Mouse (Mus musculus) liver, embryonic 14.5 days (tissue): ENCODE measurements around the gene Capza1. TPM values are rescaled to one million over a fixed set of nuclear protein-coding genes. Genes with fewer than 3 reads are reported as not detected.
"Not testable (repeated sequence)": the region's sequence is repeated elsewhere in the genome, so short reads cannot be mapped to it uniquely, and the experiment has no call there.

Experiments used
- ATAC-seq: fragments of 200-750 bp; cut with Nextera tagmentation; 2 replicates; pipeline ENCODE4 v1.8.0; 2017; ENCODE audit warnings: moderate number of reproducible peaks, mild to moderate bottlenecking, moderate library complexity; ENCODE audit not compliant: insufficient read depth
- DNase-seq, 3 experiments: peaks; one replicate each; pipeline ENCODE4 v3.0.0-alpha.2; 2012 to 2013; ENCODE audit warnings: low read depth in 3 of 3, low spot score in 3 of 3
- H3K27ac ChIP-seq: fragments of 300-500 bp; sonication (generic); 2 replicates; pipeline ENCODE4 v1.5.1; 2014; ENCODE audit warnings: moderate library complexity, mild to moderate bottlenecking, control low read depth, inconsistent platforms
- H3K27me3 ChIP-seq: fragments of 300-500 bp; sonication (generic); 2 replicates; pipeline ENCODE4 v1.6.1; 2014; ENCODE audit warnings: mild to moderate bottlenecking, low read length, moderate library complexity; ENCODE audit not compliant: control insufficient read depth, insufficient read depth
- H3K36me3 ChIP-seq: fragments of 300-500 bp; sonication (generic); replicated peaks from 2 replicates; pipeline ENCODE4 v1.6.1; 2014; ENCODE audit warnings: low read depth; ENCODE audit not compliant: control insufficient read depth, insufficient read depth
- H3K4me1 ChIP-seq, 2 experiments: fragments of 200-500 bp in 1 of 2; fragments of 300-500 bp in 1 of 2; sonication (generic) in 1 of 2; replicated peaks; 2 replicates each; pipeline ENCODE4 v1.6.1; 2012 to 2014; ENCODE audit warnings: antibody characterized with exemption in 1 of 2, inconsistent platforms in 1 of 2, low read length in 1 of 2; ENCODE audit not compliant: control insufficient read depth in 2 of 2, insufficient read depth in 2 of 2
- H3K4me2 ChIP-seq: fragments of 300-500 bp; sonication (generic); 2 replicates; pipeline ENCODE4 v1.6.1; 2014; ENCODE audit warnings: low read depth, mild to moderate bottlenecking, control low read depth, moderate library complexity
- H3K4me3 ChIP-seq, 2 experiments: fragments of 200-500 bp in 1 of 2; fragments of 300-500 bp in 1 of 2; sonication (generic) in 1 of 2; 2 replicates each; pipeline ENCODE4 v1.5.1; 2012 to 2014; ENCODE audit warnings: low read depth in 2 of 2, low read length in 2 of 2, mild to moderate bottlenecking in 2 of 2, control low read depth in 1 of 2, inconsistent platforms in 1 of 2, moderate library complexity in 1 of 2; ENCODE audit not compliant: insufficient read depth in 1 of 2
- H3K9ac ChIP-seq: fragments of 300-500 bp; sonication (generic); replicated peaks from 2 replicates; pipeline ENCODE4 v1.6.1; 2014; ENCODE audit warnings: mild to moderate bottlenecking, control low read depth, moderate library complexity
- H3K9me3 ChIP-seq: fragments of 300-500 bp; sonication (generic); 2 replicates; pipeline ENCODE4 v1.6.1; 2016; ENCODE audit warnings: low read length, mixed read lengths; ENCODE audit not compliant: control insufficient read depth
- CTCF ChIP-seq: IDR thresholded peaks from 2 replicates; pipeline ENCODE4 v1.5.1; 2016; ENCODE audit warnings: antibody characterized with exemption, low read depth, control low read depth
- EP300 ChIP-seq: IDR thresholded peaks from 2 replicates; pipeline ENCODE4 v1.6.1; 2016; ENCODE audit warnings: antibody characterized with exemption, low read depth
- WGBS: fragments of 180-500 bp; shearing (Covaris S2); extraction: QIAGEN DNeasy Blood & Tissue Kit; methylation state at CpG from one replicate; pipeline ENCODE4 v1.1.7; 2014; ENCODE audit not compliant: insufficient replicate concordance; 5-methylcytosine and 5-hydroxymethylcytosine counted together
- polyA plus RNA-seq, 2 experiments: library from polyadenylated mRNA; depleted of rRNA in 1 of 2; stranded (reverse) in 1 of 2; unstranded in 1 of 2; fragments of >200 nt; fragmentation: Nextera tagmentation in 1 of 2; extraction: Ambion mirVana in 1 of 2; gene quantifications; 2 replicates each; pipeline versions ENCODE4 v1.2.1 to v1.2.3; 2012 to 2014

Gene Capza1
- polyA plus RNA-seq, 2 experiments: 30.4 to 84.0 TPM

DNA sequence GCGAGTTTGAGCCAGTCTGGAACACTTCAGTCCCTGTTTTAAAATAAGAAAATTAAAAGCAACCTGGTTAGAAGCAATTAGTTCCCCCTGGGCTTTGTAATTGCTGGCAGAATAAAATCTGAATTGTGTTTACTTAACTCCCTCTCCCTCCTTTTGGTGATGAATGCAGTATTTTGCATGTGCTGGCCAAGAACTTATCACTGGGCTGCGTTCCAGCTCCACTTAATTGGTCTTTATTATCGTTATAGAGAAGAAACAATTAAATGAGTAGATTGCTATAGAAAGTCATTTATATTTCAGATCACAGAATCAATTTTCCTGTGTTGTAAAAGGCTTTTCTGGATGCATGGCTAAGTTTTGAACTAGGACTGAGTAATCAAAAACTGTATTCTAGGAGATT lies 31.8 kb upstream of the Capza1 start:
- peaks cover 8% of the 10 kb centered on the region for H3K36me3 ChIP-seq
- H3K27ac ChIP-seq: no peak overlapping the region
- H3K4me1 ChIP-seq: no peaks in the 10 kb centered on the region
- H3K4me2 ChIP-seq: no peak overlapping the region
- TF ChIP-seq EP300 (no peak), CTCF (no peak)
- no peak overlapping the region for H3K9ac ChIP-seq
- no peak overlapping the region for H3K4me3 ChIP-seq
- ATAC-seq (no peak), DNase-seq (no peak)
- H3K9me3 ChIP-seq: no peaks in the 10 kb centered on the region
- 83% methylated on average over 3 of the region's 3 CpGs for WGBS
- H3K27me3 ChIP-seq: no peaks in the 10 kb centered on the region

DNA sequence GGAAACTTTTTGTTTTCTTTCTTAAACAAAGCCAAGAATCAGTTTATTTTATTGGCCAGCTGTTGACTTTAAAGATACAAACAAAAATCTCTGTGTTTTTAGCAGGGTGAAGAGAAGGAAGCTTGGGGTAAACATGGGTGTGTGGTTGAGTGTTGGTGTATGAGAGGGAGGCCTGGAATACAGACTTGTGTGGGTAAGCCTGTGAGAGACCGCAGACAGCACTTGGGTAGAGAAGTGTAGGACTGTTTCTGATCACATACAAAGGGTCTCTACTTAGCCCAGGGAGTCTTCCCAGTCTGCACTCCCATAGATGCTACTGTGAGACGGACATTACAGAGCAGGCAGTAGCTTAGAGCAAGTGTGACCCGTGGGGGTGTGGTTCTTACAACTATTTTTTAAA lies 24.3 kb upstream of the Capza1 start:
- TF ChIP-seq EP300 (no peak), CTCF (no peak)
- DNase-seq: no peak

DNA sequence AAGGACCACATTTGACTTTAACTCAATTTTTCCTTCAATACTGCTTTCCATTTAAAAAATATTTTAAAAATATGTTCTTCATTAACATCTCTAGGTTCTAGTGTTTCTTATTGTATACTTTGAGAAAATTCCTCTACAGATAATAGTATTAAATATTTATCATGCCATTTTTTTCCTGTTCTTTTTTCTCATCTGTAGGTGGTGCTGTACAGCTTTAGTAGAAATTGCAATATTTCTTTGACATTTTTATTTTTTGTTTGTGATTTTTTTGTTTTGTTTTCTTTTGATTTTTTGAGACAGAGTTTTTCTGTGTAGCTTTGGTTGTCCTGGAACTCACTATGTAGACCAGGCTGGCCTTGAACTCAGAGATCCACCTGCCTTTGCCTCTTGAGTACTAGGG lies 5.3 kb upstream of the Capza1 start:
- Histone ChIP-seq H3K4me2 (no peak overlapping the region), H3K27me3 (no peaks in the 10 kb centered on the region), H3K4me3 (no peak overlapping the region), H3K36me3 (peaks cover 14% of the 10 kb centered on the region), H3K4me1 (peaks cover 7 to 9% of the 10 kb centered on the region in 2 experiments), H3K9me3 (no peaks in the 10 kb centered on the region), H3K9ac (no peak overlapping the region), H3K27ac (no peak overlapping the region)
- ATAC-seq (no peak), DNase-seq (no peak)
- no peak for TF ChIP-seq EP300
- no peak; the same call in 1 of the 2 replicates for TF ChIP-seq CTCF

More for the DNA sequence above, 24.3 kb upstream of the Capza1 start:
- 75% methylated on average over 3 of the region's 3 CpGs for WGBS
- Histone ChIP-seq H3K4me3 (no peak overlapping the region), H3K27me3 (no peaks in the 10 kb centered on the region), H3K4me2 (no peak overlapping the region), H3K4me1 (no peaks in the 10 kb centered on the region), H3K36me3 (peaks cover 7% of the 10 kb centered on the region), H3K9me3 (no peaks in the 10 kb centered on the region), H3K27ac (no peak overlapping the region), H3K9ac (no peak overlapping the region)
- ATAC-seq: no peak

DNA sequence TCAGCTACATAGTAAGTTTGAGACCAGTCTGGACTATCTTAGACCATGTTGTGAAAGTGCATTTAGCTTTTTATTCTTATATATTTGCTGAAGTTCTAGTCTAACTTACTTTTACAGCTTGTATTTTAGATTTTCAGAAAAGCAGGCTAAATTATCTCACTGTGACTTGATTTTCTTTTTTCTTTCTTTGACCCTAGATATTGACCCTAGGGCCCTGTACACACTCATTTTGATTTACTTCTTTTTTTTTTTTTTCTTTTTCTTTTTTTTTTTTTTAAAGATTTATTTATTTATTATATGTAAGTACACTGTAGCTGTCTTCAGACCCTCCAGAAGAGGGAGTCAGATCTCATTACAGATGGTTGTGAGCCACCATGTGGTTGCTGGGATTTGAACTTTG lies 2.4 kb upstream of the Capza1 start:
- peak overlapping the region; percentile 87 for H3K4me2 ChIP-seq
- H3K27me3 ChIP-seq, H3K9ac ChIP-seq, H3K9me3 ChIP-seq, DNase-seq, ATAC-seq: not testable (repeated sequence)
- H3K36me3 ChIP-seq: peaks cover 10% of the 10 kb centered on the region
- peak overlapping the region in 1 of 2 experiments; percentile 87; a peak in 1 of 4 replicates for H3K4me3 ChIP-seq
- peaks cover 9 to 17% of the 10 kb centered on the region in 2 experiments for H3K4me1 ChIP-seq
- peak overlapping the region; percentile 53; the same call in 1 of the 2 replicates for H3K27ac ChIP-seq

DNA sequence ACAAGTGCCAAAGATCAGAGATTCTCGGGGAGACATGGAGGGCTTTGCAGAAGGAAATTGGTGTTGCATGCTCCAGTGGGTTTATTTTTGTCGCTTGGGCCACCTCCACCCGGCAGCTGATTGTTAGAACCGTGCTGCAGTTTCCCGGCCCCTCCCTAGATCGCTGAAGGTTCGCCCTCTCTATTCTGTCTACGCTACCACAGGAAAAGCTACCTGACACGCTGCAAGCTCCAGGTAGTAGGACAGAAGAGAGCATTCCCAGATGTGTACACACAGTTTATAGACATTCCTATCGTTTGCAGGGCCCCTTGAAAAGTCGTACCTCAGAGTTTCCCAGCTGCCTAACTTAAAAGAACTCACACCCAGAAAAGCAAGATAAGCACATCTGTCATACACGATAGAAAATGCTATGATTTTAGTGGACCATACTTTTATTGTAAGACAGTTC lies 1.1 kb upstream of the Capza1 start:
- peak; percentile 29 to 60 (median 37) for DNase-seq

More for the DNA sequence above, 1.1 kb upstream of the Capza1 start:
- TF ChIP-seq EP300: 0 out of 2 replicates have a peak, but pooled peaks have one; percentile 28
- no peak for TF ChIP-seq CTCF
- Histone ChIP-seq H3K27me3 (no peaks in the 10 kb centered on the region), H3K27ac (peak overlapping the region; percentile 88), H3K9me3 (no peaks in the 10 kb centered on the region), H3K36me3 (peaks cover 3% of the 10 kb centered on the region), H3K9ac (peak overlapping the region; percentile 94), H3K4me3 (peak overlapping the region; percentile 87 to 89), H3K4me1 (peaks cover 14 to 20% of the 10 kb centered on the region in 2 experiments), H3K4me2 (peak overlapping the region; percentile 87)
- peak; percentile 34 for ATAC-seq
- WGBS: 0% methylated on average over 12 of the region's 12 CpGs
